Mouse (Mus musculus) liver, adult 2 months (tissue): Measurements from ENCODE around the gene Nhlrc1.

Experiments
- CTCF ChIP-seq: fragments of 200-500 bp; IDR thresholded peaks from 2 replicates; pipeline ENCODE4 v1.5.1; 2011; ENCODE audit warnings: low read depth, low read length, control low read depth
- POLR2A ChIP-seq: fragments of 200-500 bp; IDR thresholded peaks from 2 replicates; pipeline ENCODE4 v1.6.1; 2011; ENCODE audit warnings: low read length, control low read depth; ENCODE audit not compliant: insufficient read depth; ENCODE audit errors: extremely low read depth

DNA sequence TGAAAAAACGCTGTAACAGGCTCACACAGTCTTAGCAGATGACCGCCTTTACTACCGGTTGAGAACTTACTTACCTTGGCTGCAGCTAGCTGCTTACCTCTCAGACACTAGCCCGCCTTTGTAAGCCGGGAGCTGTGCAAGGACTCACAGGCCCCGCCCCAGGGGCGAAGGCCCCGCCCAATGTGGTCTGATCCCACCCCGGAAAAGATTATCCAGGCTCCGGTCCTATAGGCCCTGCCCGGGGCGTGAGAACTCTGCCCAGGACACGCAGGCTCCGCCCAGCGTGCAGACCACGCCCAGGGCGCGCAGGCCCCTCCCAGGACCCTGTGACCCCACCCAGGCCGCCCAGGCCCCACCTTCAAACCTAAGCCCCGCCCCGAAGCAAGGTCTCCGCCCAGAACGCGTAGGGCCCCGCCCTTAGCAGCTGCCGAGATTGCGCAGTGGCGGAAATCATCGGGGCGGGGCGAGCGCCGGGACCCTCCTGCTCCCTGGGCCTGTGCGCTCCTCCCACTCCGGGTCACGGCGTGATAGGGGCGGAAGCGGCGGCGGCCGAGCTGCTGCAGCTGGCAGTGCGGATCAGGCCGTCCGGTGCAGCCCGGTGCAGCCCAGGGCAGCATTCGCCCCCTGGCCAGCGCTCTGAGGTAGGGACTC is 28.5 kb upstream of the Nhlrc1 start, which contains the start of gene Kdm1b:
- TF ChIP-seq CTCF (no peak), POLR2A (peak; percentile 95)
